Mouse (Mus musculus) left cerebral cortex, postnatal 25 days (tissue): ENCODE measurements at regions not wholly inside any gene's neighbourhood (a gene's known extent, or its start where the extent isn't known, plus 50 kb on each side); places are given as distances from the start of the nearest gene placed in this dataset.

ENCODE experiments used
- DNase-seq, 2 experiments: peaks; one replicate each; pipeline ENCODE4 v3.0.0; 2022; ENCODE audit warnings: low spot score in 2 of 2, mixed read lengths in 1 of 2
- intact Hi-C: fragments of 180-260 bp; cut with DNase I; formaldehyde crosslinking; loops from one replicate; pipeline ENCODE4 v1.15.1; 2025

DNA sequence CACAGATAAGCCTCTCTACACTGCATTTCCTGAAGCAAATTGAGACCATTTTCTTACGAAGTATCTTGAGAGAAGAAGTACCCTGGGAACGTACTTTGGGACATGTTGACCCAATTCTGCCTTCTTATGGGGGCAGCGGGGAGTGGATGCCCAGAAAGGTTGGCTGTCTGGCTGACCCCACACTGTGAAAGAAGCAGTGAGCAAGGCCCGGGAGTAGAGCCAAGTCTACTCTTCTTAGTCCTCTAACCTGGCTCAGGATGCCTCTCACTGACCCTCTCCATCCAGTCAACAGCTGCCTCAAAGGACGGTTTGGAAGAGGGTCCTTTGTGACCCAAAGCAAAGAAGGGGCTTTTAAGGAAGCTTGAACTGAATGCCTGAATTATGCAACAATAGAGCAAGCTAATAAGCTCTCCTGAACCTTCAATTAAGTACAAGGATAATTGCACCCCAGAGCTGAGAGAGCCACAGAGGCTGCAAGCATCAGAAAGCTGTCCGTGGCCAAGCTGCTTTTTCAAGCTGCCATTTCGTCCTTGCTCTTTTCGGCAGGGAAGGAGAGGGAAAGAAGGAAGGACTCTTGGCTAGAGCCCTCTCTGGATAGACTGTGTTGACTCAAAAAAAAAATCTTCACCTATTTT lies 70.3 kb downstream of the Pctp start:
- intact Hi-C loops, result no loop called here

DNA sequence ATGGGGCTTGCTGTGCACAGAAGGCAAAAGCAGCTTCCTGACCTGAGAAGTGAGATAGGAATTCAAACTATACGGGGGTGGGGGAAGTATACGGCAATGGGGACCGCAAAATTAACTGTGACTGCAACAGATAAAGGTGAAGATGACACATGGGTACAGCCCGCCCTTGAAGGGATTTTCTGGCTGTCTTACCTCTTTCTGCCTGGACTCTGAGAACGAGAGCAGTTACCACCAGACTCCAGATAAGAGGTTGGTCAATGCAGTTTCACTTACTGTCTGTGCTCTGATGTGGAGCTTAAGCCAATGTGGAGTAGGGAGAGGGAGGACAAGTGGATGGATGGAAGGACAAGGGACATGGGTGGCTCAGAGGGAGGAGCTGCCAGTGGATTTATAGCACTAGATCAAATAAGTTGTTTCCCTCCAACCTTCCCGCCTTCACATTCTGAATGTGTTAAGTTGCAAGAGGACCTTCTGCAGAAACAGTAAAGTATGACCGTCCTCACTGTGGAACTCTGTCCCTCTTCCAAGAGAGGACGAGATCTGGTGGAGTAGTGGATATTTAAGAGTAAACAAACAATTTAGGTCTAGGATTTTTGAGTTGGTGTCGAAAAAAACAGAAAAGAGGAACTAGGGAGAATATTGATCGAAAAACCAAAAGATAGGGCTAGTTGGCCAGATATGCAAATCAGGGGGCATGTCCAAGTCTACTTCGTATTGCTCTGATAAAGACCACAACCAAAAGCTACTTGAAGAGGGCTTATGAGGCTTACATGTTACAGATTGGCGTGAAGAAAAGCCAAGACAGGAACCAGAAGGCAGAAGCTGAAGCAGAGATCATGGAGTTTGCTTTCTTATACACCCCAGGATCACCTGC lies 73.3 kb downstream of the Pctp start:
- intact Hi-C loops, result loop anchor here (10.0 kb wide), 5 partner anchors 205 to 825 kb away; no protein-coding TSS in a partner anchor
- no peak for DNase-seq

More for the DNA sequence above, 70.3 kb downstream of the Pctp start:
- peak; percentile 15 to 39 for DNase-seq

DNA sequence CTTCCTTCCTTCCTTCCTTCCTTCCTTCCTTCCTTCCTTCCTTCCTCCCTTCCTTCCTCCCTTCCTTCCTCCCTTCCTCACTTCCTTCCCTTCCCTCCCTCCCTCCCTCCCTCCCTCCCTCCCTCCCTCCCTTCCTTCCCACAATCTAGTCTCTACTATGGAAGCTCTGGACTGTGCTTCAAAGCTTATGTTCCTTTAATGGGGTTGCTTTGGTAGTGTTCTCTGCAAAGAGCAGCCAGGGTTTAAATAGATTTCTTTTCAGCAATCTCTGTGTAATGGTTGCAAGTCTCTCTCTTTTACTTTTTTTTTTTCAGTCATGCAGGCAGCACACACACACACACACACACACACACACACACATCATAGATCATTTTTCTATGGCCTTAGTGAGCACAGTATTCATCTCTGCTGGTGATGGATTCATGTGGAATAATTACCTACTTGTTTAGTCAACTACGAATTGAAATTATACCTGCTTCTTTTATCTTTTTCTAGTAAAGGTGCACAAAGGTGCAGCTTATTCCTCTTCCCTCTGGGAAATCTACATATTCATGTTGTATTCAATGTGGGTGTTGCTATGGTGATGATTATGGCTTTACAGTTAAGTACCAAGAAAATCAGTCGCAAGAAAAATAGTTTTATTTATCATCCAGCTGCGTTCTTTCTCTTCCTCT lies 75.1 kb downstream of the Pctp start:
- intact Hi-C loops, result loop anchor here (10.0 kb wide), 5 partner anchors 203 to 823 kb away; no protein-coding TSS in a partner anchor

DNA sequence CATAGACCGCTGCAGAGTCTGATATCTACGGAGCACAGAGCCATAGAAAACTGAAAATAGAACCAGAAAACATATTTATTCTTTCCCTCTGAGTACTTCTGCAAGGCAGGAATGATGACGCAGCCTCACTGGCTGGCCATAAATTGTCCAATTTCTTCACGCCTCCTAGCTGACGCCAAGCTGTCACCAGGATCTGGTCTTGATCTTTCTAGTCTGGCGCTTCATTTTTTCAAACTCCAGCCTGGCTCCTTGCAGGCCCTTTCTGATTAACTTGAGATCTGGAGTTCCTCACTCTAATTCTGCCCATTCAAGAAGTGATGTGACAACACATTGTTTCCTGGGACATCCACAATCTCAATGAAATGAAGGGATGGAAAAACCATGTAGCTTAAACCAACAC lies 80.1 kb downstream of the Pctp start:
- DNase-seq, result peak in 1 of 2 experiments; percentile 9
- intact Hi-C loops, result loop anchor here (10.0 kb wide), 5 partner anchors 198 to 818 kb away; no protein-coding TSS in a partner anchor

More for the DNA sequence above, 75.1 kb downstream of the Pctp start:
- no peak for DNase-seq

DNA sequence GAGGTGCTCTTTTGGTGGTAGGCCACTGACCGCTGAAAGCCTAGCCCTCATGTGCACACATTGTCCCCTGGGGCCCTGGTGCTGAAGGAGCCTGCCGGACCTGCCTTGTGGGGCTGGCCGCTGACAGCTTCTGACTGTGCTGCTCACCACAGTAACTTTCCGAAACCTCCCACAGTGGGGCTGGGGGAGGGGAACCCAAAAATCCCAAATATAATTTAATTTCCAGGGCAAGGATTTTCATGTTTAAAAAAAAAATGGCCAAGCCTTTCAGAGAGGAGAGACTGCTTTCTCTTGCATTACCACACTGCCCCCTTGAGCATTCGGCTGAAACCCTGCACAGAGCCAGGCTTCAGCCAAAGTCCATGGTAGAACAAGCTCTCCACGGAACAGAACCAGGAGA lies 81.5 kb downstream of the Pctp start:
- intact Hi-C loops, result loop anchor here (10.0 kb wide), 5 partner anchors 196 to 816 kb away; no protein-coding TSS in a partner anchor

DNA sequence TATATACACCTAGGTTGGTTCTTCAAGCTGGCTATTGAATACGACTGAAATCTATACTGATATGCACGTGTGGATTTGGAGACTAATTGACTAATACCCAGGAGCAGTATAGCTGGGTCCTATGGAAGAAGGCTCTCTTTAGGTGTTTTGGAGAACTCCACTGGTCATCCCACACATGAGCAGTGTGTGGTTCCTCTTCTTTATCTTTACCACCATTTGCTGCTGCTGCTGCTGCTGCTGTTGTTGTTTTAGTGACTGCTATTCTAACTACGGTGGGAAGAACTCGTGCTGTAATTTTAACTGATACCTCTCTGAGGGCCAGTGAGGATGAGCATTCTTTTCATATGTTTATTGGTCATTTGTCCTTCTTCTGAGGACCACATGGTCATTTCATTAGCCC lies 86.9 kb downstream of the Pctp start:
- intact Hi-C loops, result no loop called here
- DNase-seq, result no peak

More for the DNA sequence above, 81.5 kb downstream of the Pctp start:
- DNase-seq, result peak; percentile 55 to 81

DNA sequence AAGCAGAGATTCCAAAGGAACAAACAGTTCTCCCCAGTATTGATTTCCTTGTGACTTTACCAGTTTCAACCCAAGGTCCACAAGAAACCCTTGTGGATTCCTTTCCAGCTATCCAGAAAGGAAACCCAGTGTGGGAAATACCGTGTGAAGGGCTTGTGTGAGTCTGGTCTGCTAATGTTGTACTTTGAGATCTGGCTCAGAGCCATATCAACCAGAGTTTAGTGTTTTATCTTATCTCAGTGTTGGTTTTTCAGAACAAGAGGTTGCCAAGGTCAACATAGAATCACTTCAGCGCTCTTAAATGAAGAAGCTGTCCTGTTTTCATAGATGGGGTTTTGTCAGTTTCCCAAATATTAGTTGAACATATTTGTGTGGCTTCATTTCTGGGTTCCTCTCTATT lies 88.1 kb downstream of the Pctp start:
- intact Hi-C loops, result no loop called here
- no peak for DNase-seq

DNA sequence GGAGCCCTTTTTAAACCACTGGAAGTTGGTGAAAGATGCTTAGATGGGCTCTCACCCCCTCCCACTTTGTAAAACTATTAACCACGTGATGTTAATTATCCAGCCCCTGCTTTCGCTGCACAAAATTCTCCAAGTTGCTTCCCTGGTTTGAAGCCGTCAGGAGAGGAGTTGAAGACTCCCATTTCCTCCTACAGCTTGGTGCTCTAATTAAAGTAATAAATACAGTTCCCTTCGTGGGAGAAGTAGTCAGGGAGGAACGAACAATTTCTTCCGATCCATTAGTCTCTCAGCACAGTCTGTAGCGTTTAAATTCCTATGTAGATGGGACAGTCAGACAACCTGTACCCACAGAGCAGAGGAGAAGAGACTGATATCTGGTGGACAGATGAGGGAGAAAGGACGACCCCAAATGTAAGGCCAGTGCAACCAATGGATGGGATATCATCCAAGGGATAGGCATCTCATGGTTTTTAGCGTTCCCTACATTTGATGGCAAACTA lies 101.4 kb downstream of the Pctp start:
- intact Hi-C loops, result no loop called here
- no peak for DNase-seq

DNA sequence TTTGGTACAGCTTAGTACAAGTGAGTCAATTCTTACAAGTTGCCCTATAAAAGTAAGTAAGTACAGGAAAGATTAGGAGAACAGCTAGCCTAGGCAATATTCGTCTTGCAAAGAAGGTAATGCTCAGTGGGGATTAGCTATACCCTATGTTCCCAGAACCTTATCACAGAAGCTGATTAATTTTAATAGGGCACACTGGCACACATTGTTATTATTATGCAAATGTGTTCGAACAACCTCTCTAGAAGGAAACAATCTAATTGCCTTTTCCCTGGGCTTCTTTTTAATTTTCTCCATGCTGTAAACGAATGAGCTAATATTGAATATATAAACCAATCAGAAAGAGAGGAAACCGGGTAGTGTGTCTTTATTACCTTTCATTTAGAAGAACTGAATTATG lies 104.2 kb downstream of the Pctp start:
- intact Hi-C loops, result no loop called here

DNA sequence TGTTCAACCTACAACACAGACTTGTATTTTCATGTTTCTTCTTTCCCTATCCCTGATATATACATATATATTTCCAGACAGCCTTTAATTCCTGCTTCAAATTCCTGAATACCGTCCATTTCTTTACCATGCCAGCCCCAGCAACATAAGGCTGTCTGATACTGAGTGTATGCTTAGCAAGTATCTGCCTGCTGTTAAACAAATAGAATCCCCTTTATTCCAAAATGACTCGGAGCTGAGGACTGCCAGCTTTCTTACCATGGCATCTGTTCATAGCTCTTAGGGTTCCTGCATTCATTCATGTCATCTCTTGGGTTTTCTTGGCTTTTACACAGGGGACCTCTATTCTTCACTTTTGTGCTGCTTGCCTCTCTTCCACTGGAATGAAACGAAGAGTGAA lies 105.8 kb downstream of the Pctp start:
- intact Hi-C loops, result no loop called here
- DNase-seq, result no peak

More for the DNA sequence above, 104.2 kb downstream of the Pctp start:
- DNase-seq, result no peak

DNA sequence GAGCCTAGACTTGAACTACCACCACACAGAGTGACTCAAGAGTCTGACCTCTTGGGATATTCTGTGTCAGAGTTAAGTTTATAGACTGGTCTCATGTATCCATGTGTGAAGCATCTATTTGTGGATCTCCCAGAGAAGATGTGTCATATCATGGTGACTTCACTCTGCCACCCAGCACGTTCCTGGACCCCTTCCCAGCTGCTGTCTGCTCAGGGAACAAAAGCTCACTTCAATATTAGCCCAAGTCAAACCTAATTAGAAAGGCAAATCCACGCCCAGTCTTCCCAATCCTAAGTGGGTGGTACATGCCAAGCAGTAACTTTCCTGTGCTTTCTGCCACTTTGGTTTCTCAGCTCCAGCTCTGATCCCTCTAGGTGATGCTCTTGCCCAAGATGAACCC lies 94.1 kb upstream of the Ankfn1 start:
- no peak for DNase-seq

DNA sequence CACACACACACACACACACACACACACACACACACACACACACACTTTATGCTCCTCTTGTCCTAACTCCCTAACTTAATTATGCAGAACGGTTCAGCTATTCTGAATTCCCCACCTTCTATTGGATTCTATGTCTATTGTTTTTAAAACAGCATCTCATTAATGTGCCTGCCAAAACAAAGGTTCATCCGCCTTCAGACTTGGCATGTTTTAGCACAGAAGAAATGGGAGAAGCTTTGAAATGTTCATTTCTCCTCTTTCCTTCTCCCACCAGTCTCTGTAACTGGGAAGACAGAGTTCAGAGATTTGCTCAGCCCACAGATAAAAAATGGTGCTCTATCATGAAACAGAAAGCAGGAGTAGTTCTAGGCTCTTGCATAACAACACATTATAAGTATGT lies 90.1 kb upstream of the Ankfn1 start:
- peak in 1 of 2 experiments; percentile 32 for DNase-seq
- intact Hi-C loops, result no loop called here

More for the DNA sequence above, 94.1 kb upstream of the Ankfn1 start:
- intact Hi-C loops, result no loop called here

DNA sequence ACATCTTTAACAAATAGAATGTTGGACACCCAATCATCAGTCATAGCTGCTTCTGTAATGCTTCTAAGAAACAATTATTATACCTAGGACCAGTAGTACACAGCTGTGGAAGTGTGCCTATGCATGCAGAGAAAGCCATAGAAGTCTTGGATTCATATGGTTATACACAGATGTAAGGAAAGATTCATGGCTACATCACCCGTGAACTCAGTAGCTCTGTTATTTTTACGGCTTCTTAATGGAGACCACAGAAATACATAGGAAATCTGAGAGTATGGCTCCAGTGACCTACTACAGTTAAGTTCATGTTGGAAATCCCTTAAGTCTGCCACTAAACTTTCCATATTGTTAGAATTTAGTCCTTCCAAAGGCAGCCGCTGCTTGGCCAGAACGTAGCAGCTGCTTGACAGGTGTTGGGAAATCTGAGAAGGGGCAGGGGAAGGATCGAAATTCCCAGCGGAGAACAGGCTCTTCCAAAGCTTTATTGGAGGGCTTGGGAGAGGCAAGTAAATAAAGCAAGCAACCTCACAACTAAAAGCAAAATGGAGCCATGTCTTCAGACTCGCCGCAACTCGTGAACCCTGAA lies 78.8 kb upstream of the Ankfn1 start:
- no peak for DNase-seq
- intact Hi-C loops, result no loop called here

DNA sequence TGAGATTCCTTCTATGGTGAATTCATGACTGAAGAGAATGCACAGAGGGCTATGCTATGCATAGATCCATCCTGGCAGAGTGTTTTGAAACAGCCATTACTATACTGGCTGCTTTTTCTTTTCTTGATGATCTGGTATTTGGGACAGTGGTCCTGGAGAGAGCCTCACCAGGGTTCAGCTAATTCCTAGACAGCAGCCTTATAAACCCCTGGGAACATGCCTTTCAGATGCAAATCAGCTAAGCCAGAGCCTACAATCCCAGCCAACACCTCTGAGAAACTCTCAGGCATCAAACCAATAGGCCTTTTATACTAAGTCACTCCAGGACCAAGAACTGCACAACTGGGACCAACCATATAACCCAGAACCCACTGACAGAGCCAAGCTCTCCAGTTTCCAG lies 64.4 kb upstream of the Ankfn1 start:
- peak in 1 of 2 experiments; percentile 3 for DNase-seq
- intact Hi-C loops, result no loop called here

DNA sequence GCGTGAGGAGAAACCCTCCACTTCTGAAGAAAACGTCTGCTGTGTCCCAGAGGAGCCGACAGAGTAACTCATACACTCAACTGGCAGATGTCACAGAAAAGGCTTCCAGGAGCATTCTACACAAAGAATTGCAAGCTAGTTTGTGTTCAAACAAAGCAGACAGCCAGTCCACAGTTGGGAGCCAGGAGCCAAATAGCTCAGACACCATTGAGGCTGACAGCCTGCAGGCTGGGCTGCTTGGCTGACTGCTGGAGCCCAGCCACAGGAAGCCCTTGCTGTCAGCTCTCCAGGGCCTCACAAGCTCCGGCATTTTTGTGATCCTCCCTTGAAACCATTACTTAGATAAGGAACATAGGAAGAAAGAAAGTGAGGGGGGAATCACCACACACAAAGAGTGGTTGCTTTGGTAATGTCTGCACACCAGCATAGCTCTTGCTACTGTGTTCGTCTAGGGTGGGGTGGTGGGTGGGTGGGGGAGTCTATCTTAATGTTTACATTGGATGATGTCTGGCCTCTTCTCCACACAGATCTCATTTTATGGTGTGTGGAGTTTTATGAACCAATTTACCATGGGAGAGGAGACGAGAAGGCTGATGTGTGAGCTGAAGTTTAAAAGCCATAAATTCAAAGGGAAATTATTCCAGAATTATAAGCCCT lies 62.3 kb upstream of the Ankfn1 start:
- intact Hi-C loops, result no loop called here
- DNase-seq, result peak in 1 of 2 experiments; percentile 13

DNA sequence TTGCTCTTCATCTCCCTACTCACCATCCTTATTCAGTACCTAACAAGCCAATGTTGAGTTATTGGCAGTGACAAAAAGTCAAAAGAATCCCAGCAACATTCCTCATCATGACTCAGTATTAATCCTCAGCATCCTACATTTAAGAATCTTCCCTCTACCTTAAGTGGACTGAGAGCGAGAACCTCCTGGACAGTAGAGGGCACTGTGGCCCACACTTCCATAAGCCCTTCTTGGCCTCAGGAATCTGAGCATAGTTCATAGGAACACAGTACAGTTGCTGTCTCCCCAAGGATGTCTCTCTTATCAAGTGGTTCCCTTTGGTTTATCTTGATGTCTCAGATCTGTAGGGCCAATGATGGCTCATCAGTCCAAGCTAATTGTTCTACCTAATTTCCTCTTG lies 60.5 kb upstream of the Ankfn1 start:
- intact Hi-C loops, result no loop called here

DNA sequence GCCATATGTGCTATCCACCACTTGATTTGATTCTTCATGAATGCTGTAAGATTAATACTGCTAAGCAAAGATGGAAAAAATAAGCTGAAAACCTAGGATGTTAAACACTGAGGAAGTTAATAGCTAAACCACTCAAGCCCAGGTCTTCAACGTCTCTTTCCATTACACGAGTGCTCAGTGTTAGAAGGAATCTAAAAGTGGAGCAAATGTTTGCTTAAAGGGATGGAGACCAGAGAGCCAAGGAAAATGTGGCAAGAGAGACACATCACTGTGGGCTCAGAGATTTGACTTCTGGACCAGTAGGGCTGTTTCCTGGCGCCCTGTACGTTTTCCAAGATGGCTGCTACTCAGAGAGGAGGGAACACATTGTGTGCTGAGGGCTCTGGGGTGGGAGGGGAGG lies 59.4 kb upstream of the Ankfn1 start:
- no peak for DNase-seq
- intact Hi-C loops, result no loop called here

More for the DNA sequence above, 60.5 kb upstream of the Ankfn1 start:
- no peak for DNase-seq

DNA sequence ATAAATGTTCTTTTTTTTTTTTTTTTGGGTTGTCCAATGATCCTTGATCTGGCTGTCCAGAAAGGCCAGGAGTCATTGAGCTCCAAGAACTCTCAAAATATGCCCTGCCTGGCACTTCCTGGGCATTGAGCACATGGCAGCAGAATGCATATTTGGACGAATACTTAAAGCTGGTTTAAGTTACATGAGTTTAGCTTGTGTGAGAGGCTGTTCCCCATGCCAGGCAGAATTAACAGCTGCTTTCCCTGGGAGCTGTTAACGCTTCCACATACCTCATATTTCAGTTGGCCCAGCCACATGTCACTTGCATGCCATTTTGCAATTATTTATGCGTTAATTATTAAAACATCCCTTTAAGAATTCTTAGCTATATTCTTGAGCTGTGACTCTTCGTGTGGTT lies 56.6 kb upstream of the Ankfn1 start:
- no peak for DNase-seq
- intact Hi-C loops, result no loop called here

DNA sequence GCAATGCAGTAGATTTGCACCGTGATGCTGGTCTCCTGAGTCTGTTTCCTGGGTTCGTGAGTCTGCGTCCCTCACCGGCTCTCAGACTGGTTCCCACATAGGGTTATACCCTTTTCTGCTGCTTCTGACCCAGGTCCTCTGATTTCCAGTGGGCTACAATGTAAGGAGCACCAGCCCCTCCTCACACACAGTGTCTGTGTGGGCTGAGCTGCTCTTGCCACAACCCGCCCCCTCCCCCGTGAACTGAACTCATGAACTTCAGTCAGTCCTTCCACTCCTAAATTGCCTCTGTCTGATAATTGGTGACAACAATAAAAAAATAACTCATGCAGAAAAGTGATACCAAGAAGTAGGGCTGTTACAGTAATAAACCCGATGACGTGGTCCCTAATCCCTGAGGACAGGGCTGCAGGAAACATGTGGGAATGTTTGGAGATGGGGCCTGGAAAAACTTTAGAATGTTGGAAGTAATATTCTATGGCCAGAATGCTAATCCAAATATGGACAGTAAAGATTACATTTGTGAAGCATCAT lies 54.2 kb upstream of the Ankfn1 start:
- no peak for DNase-seq
- intact Hi-C loops, result no loop called here
